Mouse (Mus musculus): ENCODE results near the gene Pole2. TPM values are rescaled to one million over a fixed set of nuclear protein-coding genes. Genes with fewer than 3 reads are reported as not detected.

Gene Pole2
- polyA plus RNA-seq, 1 experiment from 2014 or later: 2.5 TPM

GRCm38 (mm10) chr12:69215000-69215785, 12.8 kb downstream of the Pole2 start:
- Histone ChIP-seq H3K9ac (ENCODE audit: low read depth, low read length) (no peak overlapping the region), H3K9me3 (replicated peaks; ENCODE audit: control insufficient read depth, low read length, poor library complexity, severe bottlenecking) (no peaks in the 10 kb centered on the region), H3K4me3 (ENCODE audit: low read depth, low read length) (no peak overlapping the region), H3K27me3 (ENCODE audit: control insufficient read depth, insufficient read depth, low read depth, low read length) (no peaks in the 10 kb centered on the region), H3K4me1 (ENCODE audit: control insufficient read depth, insufficient read depth, low read length) (no peaks in the 10 kb centered on the region), H3K36me3 (ENCODE audit: control insufficient read depth, insufficient read depth, low read length) (no peaks in the 10 kb centered on the region), H3K4me2 (ENCODE audit: low read length) (no peak overlapping the region), H3K27ac (ENCODE audit: low read length) (no peak overlapping the region)
- ATAC-seq: no peak
- 86% methylated on average over 3 of the region's 3 CpGs for whole genome bisulfite sequencing

DNA sequence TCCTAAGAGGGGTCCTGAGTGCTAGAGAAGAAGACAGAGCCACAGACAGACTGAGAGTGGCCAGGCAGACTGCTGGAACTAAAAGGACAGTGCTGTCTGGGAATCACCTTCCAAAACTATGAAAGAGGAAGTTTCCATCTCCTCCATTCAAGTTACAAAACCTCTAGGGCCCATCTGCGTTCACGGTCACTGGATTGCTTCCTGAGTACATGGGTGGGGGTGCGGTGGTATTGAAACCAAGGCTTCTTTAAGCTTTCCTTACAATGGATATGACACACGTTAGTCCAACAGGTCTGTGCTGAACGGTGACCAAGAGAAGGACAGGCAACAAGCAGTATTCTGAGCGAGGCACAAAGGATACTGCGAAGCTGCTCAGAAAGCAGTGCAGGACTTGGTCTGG, 13.6 kb downstream of the Pole2 start:
- no peak overlapping the region for H3K9ac ChIP-seq (ENCODE audit: low read depth, low read length)
- no peaks in the 10 kb centered on the region for H3K27me3 ChIP-seq (ENCODE audit: control insufficient read depth, insufficient read depth, low read depth, low read length)
- ATAC-seq: no peak
- no peak overlapping the region for H3K4me3 ChIP-seq (ENCODE audit: low read depth, low read length)
- no peak overlapping the region for H3K4me2 ChIP-seq (ENCODE audit: low read length)
- no peak overlapping the region for H3K27ac ChIP-seq (ENCODE audit: low read length)
- H3K9me3 ChIP-seq (replicated peaks; ENCODE audit: control insufficient read depth, low read length, poor library complexity, severe bottlenecking): no peaks in the 10 kb centered on the region
- WGBS: 96% methylated on average over 7 of the region's 7 CpGs
- H3K36me3 ChIP-seq (ENCODE audit: control insufficient read depth, insufficient read depth, low read length): no peaks in the 10 kb centered on the region
- no peaks in the 10 kb centered on the region for H3K4me1 ChIP-seq (ENCODE audit: control insufficient read depth, insufficient read depth, low read length)

DNA sequence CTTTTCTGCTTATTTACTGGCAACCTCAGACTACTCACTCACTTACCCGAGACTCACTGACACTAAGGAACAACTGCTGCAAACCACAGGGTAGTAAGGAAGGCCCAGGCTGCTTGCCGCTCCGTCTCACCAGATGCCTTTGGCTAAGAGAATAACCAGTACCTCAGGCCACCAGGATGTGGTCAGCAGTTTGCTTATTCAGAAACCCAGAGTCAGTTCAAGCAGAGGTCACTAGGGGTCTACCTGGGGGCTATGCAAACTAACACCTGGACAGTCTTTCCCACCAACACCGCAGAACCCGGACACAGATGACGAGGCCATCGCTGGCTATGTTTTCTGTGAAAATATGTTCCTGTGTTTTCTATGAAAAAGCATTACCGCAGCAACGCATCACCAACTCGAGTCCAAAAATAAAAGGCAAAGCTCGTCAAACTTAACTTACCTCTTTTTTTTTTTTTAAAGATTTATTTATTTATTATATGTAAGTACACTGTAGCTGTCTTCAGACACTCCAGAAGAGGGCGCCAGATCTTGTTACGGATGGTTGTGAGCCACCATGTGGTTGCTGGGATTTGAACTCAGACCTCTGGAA, 14.7 kb downstream of the Pole2 start:
- H3K9ac ChIP-seq (ENCODE audit: low read depth, low read length): no peak overlapping the region
- H3K4me1 ChIP-seq (ENCODE audit: control insufficient read depth, insufficient read depth, low read length): no peaks in the 10 kb centered on the region
- WGBS: 95% methylated on average over 13 of the region's 13 CpGs
- H3K4me2 ChIP-seq (ENCODE audit: low read length): no peak overlapping the region
- H3K4me3 ChIP-seq (ENCODE audit: low read depth, low read length): no peak overlapping the region
- H3K9me3 ChIP-seq (replicated peaks; ENCODE audit: control insufficient read depth, low read length, poor library complexity, severe bottlenecking): no peaks in the 10 kb centered on the region
- H3K27ac ChIP-seq (ENCODE audit: low read length): no peak overlapping the region
- H3K36me3 ChIP-seq (ENCODE audit: control insufficient read depth, insufficient read depth, low read length): no peaks in the 10 kb centered on the region
- no peaks in the 10 kb centered on the region for H3K27me3 ChIP-seq (ENCODE audit: control insufficient read depth, insufficient read depth, low read depth, low read length)
- no peak for ATAC-seq

- 85% methylated on average over 5 of the region's 5 CpGs for WGBS
- H3K27me3 ChIP-seq (ENCODE audit: control insufficient read depth, insufficient read depth, low read depth, low read length): no peaks in the 10 kb centered on the region
- H3K9ac ChIP-seq (ENCODE audit: low read depth, low read length): no peak overlapping the region
- H3K27ac ChIP-seq (ENCODE audit: low read length): no peak overlapping the region
- no peak overlapping the region for H3K4me3 ChIP-seq (ENCODE audit: low read depth, low read length)
- no peaks in the 10 kb centered on the region for H3K4me1 ChIP-seq (ENCODE audit: control insufficient read depth, insufficient read depth, low read length)
- no peaks in the 10 kb centered on the region for H3K36me3 ChIP-seq (ENCODE audit: control insufficient read depth, insufficient read depth, low read length)
- no peak for ATAC-seq
- H3K4me2 ChIP-seq (ENCODE audit: low read length): no peak overlapping the region
- no peaks in the 10 kb centered on the region for H3K9me3 ChIP-seq (replicated peaks; ENCODE audit: control insufficient read depth, low read length, poor library complexity, severe bottlenecking)
These were observed 16.9 kb downstream of the Pole2 start for GRCm38 (mm10) chr12:69211057-69211456.

DNA sequence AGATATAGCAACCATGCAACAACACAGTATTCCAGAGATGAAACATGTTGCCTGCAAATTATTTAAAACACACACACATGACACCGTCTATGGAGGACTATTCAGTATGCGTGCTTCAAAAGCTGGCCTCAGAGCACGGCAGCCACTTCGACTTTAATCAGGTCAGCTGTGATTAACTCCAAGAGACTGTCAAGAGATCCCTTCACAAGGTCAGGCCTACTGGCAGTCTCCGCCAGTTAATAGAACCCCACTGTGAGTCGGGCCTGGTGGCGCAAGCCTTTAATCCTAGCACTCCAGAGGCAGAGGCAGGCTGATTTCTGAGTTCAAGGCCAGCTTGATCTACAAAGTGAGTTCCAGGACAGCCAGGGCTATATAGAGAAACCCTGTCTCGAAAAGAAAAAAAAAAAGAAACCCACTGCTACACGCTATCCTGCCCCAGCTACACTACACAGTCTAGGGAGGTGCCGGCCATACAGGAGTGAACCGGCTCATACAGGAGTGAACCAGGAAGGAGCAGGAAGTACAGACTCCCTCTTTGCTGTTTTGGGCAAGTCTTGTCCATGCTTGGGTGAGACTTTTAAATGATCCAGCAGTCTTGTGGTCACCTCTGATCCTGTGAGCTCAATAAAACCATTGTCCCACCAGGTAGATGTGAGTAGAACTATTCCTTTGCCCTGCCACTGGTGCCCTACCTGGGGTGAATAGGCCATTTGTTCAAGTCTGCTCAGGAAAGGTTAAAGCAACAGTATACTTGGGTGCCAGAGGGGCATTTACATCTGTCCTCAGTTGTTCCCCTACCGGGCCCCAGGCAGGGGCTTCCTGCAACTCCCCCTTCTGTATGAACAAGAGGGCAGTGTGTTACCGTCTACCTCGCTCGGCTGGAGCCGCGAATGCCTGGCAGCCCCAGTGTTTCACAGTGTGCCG, 17.7 kb downstream of the Pole2 start:
- no peak overlapping the region for H3K4me3 ChIP-seq (ENCODE audit: low read depth, low read length)
- 86% methylated on average over 18 of the region's 18 CpGs for WGBS
- H3K27ac ChIP-seq (ENCODE audit: low read length): no peak overlapping the region
- no peak overlapping the region for H3K9ac ChIP-seq (ENCODE audit: low read depth, low read length)
- no peak for ATAC-seq
- H3K27me3 ChIP-seq (ENCODE audit: control insufficient read depth, insufficient read depth, low read depth, low read length): no peaks in the 10 kb centered on the region
- no peaks in the 10 kb centered on the region for H3K4me1 ChIP-seq (ENCODE audit: control insufficient read depth, insufficient read depth, low read length)
- H3K4me2 ChIP-seq (ENCODE audit: low read length): no peak overlapping the region
- no peaks in the 10 kb centered on the region for H3K36me3 ChIP-seq (ENCODE audit: control insufficient read depth, insufficient read depth, low read length)
- H3K9me3 ChIP-seq (replicated peaks; ENCODE audit: control insufficient read depth, low read length, poor library complexity, severe bottlenecking): no peaks in the 10 kb centered on the region

GRCm38 (mm10) chr12:69208520-69208919, 19.5 kb downstream of the Pole2 start:
- no peak overlapping the region for H3K9ac ChIP-seq (ENCODE audit: low read depth, low read length)
- no peak overlapping the region for H3K27ac ChIP-seq (ENCODE audit: low read length)
- H3K4me2 ChIP-seq (ENCODE audit: low read length): no peak overlapping the region
- no peak for ATAC-seq
- H3K36me3 ChIP-seq (ENCODE audit: control insufficient read depth, insufficient read depth, low read length): no peaks in the 10 kb centered on the region
- 85% methylated on average over 2 of the region's 2 CpGs for WGBS
- no peak overlapping the region for H3K4me3 ChIP-seq (ENCODE audit: low read depth, low read length)
- no peaks in the 10 kb centered on the region for H3K27me3 ChIP-seq (ENCODE audit: control insufficient read depth, insufficient read depth, low read depth, low read length)
- H3K4me1 ChIP-seq (ENCODE audit: control insufficient read depth, insufficient read depth, low read length): no peaks in the 10 kb centered on the region
- H3K9me3 ChIP-seq (replicated peaks; ENCODE audit: control insufficient read depth, low read length, poor library complexity, severe bottlenecking): no peaks in the 10 kb centered on the region

GRCm38 (mm10) chr12:69207926-69208325, 20.1 kb downstream of the Pole2 start:
- H3K9ac ChIP-seq (ENCODE audit: low read depth, low read length): no peak overlapping the region
- WGBS: 91% methylated on average over 7 of the region's 7 CpGs
- H3K27me3 ChIP-seq (ENCODE audit: control insufficient read depth, insufficient read depth, low read depth, low read length): no peaks in the 10 kb centered on the region
- H3K36me3 ChIP-seq (ENCODE audit: control insufficient read depth, insufficient read depth, low read length): no peaks in the 10 kb centered on the region
- no peak overlapping the region for H3K4me2 ChIP-seq (ENCODE audit: low read length)
- H3K4me3 ChIP-seq (ENCODE audit: low read depth, low read length): no peak overlapping the region
- H3K4me1 ChIP-seq (ENCODE audit: control insufficient read depth, insufficient read depth, low read length): no peaks in the 10 kb centered on the region
- no peak overlapping the region for H3K27ac ChIP-seq (ENCODE audit: low read length)
- H3K9me3 ChIP-seq (replicated peaks; ENCODE audit: control insufficient read depth, low read length, poor library complexity, severe bottlenecking): no peaks in the 10 kb centered on the region
- no peak for ATAC-seq

GRCm38 (mm10) chr12:69207396-69207795, 20.6 kb downstream of the Pole2 start:
- Histone ChIP-seq H3K4me3 (ENCODE audit: low read depth, low read length) (no peak overlapping the region), H3K4me1 (ENCODE audit: control insufficient read depth, insufficient read depth, low read length) (no peaks in the 10 kb centered on the region), H3K27me3 (ENCODE audit: control insufficient read depth, insufficient read depth, low read depth, low read length) (no peaks in the 10 kb centered on the region), H3K4me2 (ENCODE audit: low read length) (no peak overlapping the region), H3K27ac (ENCODE audit: low read length) (no peak overlapping the region), H3K9ac (ENCODE audit: low read depth, low read length) (no peak overlapping the region), H3K9me3 (replicated peaks; ENCODE audit: control insufficient read depth, low read length, poor library complexity, severe bottlenecking) (no peaks in the 10 kb centered on the region), H3K36me3 (ENCODE audit: control insufficient read depth, insufficient read depth, low read length) (no peaks in the 10 kb centered on the region)
- ATAC-seq: no peak
- whole genome bisulfite sequencing: 97% methylated on average over 8 of the region's 8 CpGs

Measured in midbrain, embryonic 16.5 days (tissue).